Mouse (Mus musculus) ovary, postnatal 10 days (tissue): ENCODE measurements at regions not wholly inside any gene's neighbourhood (a gene's known extent, or its start where the extent isn't known, plus 50 kb on each side); places are given as distances from the start of the nearest gene placed in this dataset.

Experiments
- DNase-seq: peaks from one replicate; pipeline ENCODE4 v3.0.0; 2022; ENCODE audit warnings: low spot score

DNA sequence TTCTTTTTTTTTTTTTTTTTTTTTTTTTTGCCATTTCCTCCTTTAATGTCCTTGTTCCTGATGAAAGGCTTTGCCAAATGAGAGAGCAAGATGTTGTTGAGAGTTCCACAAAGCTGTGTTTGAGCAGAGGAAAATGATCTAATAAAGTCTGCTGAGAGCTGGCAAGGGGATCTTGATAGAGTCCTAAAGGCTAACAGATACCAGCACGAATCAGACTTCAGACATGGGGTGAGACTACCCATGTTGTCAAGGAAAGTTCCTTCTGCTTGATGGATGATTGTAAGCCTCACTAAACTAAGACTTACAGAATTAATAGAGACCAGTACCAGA lies 665.2 kb upstream of the Fam92a start:
- no peak for DNase-seq

DNA sequence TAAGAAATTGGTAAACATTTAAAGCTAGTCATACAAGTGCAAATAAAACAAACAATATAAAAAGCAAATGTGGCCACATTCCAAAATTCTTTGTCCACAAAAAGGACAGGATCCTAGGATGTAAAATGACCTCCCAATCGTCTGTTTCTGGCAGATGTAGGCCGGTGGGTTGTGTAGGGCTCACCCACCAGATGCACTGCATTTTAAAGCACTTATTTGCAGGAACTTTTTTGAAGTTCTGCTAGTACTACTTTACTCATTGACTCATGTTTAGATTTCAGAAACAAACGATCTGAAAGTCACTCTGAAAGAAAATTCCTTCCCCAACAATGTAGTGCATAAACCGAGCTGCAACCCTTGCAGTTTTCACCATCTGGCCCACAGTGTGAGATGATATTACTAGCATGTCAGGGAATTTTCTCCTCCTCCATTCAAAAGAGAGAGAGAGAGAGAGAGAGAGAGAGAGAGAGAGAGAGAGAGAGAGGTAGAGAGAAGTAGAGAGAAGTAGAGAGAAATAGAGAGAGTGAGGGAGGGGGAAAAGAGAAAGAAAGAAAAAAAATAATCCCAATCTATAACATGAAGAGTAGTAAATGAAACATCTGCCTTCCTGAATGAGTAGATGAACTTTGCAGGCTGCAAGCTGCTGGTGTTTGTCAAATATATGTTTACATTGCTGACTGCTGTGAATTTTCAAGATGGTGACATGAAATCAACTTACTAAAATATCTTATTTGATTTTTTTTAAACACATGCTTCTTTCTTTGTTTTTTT lies 664.7 kb upstream of the Fam92a start:
- DNase-seq = no peak

DNA sequence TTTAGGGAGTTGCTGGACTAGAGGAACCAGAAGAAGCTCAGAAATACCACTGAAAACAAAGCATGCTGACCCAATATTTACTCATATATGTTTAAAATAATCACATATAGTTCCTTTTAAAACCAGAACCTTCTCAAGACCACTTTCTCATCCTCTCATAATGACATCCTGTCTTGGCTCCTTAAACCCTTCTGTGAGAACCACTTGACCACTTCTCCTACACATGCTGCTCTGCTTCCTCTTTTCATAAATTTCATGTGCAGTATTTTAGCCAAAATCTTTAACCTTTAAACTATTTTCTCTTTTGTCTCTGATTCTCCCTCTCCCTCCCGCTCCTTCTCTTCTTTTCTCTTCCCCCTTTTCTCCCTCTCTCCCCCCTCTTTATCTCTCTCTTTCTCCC lies 654.6 kb upstream of the Fam92a start:
- no peak for DNase-seq

DNA sequence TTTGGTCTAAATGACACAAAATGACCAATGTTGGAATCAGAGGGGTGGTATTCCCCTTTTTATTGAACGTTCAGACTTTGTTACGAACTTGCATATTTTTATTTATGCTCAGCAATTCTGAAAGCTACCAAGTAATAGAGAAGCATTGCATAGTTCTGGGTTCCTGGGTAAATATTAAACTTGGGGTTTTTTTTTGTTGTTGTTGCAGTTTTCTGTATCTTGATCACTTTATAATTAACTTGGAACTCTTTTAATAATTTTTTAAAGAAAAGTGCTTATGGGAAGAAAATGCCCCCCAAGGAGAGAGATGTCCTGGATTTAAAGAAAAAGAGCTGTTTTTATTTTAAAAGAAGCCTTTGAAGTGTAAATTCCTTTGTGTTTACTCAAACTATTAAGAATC lies 642.4 kb upstream of the Fam92a start:
- no peak for DNase-seq

DNA sequence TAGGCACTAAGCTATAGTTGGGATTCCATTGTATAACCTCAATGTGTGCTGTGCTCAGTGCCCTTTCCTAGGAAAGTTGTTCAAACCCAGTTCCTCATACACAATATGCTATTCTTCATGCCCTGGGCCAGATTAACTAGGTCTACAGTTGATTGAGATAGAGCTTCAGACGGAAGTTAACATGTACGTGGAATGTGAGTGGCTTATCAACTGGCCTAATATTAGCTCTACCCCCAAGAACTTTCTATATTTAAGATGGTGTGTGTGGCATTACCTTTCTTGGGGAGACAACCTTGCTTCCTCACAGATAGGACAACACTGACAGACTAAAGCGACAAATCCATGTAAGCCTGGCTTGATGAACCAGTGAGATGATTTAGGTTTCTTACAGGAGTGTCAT lies 629.4 kb upstream of the Fam92a start:
- no peak for DNase-seq

DNA sequence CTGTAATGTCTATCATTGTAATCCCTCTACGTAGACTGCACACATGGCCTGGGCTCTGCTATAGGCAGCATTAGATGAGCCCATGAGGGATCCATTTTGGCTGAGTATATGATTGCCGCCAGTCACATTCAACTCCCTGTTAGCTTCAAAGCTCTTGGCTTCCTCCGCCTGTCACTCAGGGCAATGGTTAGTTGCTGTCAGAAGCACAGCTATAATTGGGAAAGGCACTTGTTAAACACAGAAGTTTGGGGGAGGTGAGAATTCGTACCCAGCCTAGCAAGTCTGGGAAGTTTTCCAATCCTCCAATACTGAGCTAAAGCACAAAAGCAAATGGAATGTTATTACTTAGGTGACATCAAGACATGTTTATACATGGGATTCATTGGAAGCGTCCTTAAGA lies 627.7 kb upstream of the Fam92a start:
- DNase-seq = no peak

DNA sequence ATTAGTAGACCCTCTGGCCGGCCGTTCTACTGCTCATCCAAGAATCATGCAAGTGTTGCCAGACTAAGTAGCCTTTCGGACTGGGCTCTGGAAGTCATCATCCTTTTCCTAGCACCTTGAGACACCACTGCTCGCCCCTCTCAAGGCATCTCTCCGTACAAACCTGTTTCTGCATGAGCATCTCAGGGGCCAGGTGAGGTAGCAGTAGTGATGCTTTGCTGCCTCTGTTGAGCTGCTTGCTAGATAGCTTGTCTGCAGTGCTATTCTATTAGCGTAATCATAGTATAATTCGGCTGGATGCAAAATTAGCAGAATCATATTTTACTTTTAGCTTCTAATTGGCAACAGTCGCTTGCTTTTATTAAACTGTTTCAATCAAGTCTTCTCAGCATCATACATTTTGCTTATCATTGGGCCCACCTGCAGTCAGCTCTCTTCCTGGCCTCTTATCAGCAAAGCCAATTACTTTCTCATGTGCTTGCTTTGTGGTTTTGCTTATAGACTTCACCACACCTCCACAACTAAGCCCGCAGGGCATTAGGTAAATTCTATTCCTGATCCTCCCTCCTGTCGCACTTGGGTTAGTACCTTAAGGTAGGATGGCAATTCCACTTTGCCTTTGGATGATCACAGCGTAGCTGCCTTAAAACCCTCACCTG lies 621.1 kb upstream of the Fam92a start:
- no peak for DNase-seq

DNA sequence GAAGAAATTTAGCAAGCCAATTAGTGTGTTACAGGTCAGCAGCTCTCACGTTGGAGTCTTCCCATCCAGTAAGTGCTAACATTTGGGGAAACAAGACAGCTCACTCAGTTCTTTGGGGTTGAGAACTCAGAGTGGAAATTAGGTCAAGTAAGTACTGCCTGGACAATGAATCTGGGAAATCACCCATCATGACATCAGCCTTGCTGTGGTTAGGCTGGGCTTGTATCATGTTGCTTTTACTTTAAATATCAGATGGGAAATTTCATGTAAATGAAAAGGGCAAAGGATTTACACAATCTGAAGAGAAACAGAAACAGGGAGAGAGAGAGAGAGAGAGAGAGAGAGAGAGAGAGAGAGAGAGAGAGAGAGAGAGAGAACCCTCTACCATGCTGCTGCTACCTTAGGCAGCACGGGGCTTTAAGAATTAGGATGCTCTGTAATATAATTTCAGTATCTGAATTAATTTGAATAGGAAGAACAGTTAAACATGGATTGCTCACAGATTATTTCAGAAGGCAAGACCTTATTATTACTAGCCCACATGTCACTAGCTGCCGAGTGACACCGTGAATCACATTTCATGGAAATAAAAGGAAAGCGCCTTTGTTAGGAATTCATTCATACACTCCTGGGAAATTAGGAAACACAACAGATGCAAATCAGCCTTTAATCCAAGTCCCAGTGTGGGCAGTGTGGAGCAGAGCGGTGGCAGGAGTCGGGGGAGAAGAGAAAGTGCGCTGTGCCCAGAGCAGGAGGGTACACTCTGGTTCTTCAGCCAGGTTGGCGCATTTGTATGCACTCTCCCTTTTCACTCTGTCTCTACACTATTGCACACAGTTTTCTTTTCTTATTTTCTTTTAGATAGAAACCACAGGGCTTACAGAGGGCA lies 620.2 kb upstream of the Fam92a start:
- DNase-seq = no peak

DNA sequence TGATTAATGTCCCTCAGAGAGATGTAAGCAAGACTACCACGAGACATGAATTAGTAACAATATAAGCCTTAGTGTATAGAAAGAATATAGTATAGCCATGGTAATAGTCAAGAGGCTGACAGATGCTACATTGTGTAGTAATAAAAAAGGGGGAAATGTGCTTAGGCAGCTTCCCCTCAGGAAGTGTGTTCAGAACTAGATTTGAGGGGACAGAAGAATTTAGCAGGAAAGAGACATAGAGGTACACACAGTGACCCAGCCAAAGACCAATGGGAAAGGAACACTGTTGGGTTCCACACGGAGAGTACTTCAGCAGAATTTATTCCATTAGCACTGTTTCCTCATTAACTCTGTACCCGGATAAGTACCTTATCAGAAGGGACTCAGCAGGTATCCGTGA lies 614.0 kb upstream of the Fam92a start:
- DNase-seq = no peak

DNA sequence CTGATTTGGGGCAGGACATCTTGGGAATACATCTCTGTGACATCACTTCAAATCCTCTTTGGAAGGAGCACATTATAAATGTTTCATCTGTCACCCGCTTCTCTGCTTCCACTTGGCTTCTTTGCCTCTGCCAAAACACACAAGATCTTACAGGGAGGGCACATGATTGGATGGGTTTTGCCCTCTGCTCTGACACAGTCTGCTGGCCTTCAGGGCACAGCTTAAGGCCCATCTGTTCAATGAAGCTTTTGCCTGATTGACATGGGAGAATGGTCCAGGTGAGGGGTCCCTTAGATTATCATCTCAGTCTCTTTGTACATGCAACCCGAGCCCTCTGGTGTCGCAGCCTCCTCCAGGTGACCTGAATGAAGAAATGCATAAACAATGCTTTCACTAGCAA lies 612.7 kb upstream of the Fam92a start:
- no peak for DNase-seq

DNA sequence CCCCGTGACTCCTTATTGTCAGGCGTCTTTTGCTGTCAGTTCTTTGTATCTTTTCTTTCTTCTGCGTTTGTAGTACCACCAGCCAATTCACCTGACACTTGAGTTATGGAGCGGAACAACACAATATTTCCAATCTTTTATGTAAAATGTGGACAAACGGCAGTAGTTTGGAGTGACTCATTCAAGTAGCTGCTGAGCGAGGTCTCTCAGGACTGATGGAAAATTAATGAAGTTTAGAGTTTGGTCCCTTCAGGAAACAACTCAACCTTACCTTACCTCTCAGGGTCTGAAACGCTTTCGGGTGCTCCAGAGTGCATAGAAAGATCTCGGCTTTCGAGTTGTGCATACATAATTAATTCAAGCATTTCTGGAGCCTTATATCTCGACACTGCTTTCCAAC lies 612.3 kb upstream of the Fam92a start:
- DNase-seq = no peak

DNA sequence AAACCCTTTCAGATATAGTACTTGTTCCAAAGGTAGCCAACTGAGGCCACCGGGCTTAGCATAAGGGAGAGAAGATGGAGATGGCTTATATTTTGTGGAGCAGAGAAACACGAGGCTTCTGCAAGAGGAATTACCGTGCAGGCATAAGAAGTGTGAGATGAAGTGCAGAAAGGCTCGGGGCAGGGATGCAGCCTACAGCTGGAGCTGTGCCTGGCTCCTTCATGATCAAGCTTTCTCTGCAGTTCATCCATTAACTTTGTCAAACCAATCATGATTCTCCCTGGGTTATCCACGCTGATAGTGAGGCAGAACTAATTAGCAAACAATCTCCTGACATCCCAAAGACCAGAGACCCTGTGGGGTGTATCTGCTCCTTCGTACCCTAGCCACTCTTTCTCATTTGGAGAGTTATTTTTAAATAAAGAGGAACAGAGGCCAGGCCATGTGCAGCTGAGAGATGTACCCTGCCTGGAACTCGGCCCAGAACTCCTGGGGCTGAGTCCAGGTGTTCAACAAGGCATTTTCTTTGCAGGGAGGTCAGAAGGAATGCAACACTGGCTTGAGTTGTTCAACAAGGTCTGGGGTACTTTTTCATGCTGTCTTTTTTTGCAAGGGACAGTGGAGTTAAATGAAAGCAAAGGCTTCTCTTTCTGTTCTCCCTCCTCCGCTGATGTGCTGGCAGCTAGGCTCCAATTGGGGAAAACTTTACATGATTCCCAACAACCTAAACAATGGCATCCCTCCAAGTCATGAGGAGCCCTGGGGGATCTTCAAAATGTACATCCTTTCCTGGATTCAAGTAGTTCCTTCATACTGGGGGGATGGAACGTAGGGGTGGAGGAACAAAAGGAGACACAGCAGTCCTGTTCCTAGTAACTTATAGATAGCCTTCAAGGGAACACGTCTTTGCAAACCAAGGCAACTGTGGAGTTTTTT lies 610.4 kb upstream of the Fam92a start:
- no peak for DNase-seq

DNA sequence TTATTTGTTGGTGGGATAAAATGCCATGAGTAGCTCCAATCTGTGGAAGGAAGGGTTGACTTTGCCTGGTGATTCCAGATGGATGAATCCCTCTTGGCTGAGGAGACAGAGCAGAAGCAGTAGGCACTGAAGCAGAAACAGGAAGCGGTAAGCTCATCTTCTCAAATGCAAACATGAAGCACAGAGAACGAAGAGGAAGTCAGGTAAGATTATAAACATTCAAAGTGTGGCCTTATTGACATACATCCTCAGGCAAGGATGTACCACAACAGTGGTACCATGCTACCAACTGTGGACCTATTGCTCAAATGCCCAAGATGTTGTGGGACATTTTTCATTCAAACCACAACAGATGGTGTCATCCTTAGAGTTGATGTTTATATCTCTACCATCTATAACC lies 608.4 kb upstream of the Fam92a start:
- DNase-seq = no peak

DNA sequence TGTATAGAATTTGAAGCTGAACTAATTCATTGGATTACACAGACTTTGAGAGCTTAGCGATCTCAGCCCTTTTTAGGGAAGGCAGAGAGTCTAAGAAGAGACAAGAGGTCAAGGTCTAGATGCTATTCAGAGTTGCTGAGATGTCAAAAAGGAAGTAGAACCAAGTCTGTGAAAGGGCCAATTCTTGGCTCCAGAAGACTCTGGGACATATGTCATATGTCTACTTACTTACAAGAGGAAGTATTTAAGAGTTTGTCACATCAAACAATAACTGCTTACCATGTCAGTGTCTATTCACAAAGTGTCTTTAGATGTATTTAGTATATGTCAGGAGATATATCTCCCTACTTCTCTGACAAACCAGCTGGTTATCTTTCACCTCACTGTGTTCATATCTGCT lies 607.4 kb upstream of the Fam92a start:
- DNase-seq = no peak

DNA sequence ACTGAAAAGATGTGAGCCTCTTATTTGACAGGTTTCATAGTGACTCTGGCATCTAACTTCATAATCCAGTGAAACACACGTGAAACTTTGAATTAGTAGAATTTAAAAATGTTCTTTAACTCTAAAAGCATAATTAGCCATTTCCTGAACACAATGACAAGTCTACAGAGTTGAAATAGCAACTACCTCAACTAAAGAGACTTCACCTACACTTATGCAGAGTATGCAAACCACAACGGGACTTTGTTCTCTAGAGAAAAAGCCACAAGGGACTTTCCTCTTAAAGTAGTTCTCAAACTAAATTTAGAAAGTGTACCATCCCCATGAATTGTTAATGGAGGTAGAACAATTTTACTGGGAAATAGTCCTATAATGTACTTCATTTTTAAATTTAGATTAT lies 606.3 kb upstream of the Fam92a start:
- no peak for DNase-seq

DNA sequence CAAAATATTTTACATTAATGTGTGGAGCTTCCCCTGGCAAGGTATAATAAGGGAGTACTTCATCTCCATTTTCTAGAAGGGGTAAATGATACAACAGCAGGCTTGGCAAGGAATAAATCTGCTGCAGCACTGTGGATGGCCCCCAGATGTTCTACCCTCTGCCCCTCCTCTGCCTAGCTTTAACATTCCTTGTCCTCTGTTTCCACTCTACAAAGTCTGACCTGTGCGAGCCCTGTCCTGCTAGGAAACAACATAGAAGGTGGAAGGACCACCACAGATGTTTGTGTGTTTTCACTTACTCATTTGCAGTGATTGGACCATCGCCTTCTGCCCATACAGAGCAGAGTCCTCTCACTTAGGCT lies 604.4 kb upstream of the Fam92a start:
- no peak for DNase-seq

DNA sequence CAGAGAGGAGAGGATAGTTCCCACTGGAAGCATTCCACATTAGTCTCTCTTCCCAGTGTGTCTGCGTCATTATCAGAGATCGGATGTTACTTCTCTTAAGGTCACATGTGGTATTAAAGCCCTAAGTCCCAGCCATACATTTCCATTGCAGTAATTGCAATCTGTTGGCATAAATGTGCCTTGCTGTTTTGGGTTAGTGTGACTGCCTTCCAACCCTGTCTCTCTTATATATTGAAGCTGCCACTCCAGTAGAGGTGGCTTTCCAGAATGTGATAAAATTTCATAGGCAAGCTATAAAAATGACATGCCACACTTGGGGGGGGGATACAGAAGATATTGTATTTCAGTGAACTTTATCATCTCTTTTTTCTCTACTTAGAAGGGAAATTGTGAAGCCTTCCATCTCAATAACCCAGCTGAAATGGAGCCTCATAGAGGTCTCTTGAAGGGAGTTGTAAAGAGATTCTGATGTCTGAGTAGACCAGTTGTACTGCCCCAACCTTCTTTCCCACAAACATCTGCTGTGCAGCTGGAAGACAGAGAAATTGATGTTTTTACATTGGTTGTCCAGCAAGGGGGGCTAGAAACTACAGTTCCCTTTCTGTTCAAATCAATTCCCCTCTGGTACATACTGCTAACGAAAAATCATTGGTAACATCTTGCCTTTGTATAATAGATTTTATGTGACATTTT lies 603.9 kb upstream of the Fam92a start:
- no peak for DNase-seq

DNA sequence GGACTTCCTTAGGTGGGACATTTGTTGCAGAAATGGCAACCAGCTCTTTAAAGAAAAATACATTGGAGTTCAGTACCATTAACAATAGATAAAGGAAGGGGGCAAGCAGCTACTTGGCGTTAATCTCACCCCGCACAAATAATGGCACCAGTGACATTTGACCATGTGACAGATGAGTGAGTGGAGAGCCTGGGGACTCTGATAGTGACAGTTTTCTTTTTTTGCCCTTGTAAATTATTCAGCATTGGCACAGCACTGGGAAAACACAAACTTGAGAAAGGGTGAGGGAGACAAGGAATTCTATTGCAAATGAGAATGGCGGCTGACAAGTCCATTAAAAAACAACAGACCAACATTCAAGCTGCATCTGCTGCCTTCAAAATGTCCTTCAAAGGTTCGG lies 603.3 kb upstream of the Fam92a start:
- no peak for DNase-seq

DNA sequence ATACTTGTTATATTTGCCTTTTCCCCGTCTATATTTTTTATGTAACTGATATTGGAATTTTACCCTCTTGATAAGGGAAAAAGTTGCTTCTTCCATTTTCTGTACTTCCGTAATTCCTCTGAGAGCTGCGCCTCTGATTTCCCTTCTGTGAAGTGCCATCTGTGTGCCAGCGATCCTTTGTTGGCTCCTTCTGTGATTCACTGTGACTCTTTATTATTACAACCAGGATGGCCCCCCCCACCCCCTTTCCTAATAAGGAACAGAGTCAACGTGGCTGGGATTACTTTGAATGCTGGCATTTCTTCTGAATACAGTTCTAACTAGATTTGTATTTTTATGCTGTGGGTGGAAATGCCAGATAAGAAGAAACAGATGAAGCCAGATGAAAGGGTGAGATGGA lies 602.9 kb upstream of the Fam92a start:
- DNase-seq = no peak

DNA sequence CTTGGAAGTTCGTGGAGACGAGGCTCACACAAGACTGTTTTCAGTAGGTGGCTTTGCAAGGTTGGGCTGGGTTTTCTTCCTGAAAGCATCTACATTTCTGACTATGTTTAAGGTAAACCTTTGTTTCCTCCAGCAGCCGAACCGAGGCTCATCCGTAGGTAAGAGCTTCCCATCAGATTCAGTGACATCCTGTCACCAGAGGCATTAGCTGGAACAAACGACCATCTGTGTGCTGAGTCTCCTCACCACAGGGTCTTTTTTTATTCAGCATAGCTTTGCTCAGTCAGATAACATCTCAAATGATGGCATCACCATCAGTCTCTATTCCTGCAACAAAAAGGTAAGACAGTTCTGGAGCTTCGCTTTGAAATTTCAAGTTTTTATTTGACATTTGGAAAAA lies 601.4 kb upstream of the Fam92a start:
- no peak for DNase-seq

DNA sequence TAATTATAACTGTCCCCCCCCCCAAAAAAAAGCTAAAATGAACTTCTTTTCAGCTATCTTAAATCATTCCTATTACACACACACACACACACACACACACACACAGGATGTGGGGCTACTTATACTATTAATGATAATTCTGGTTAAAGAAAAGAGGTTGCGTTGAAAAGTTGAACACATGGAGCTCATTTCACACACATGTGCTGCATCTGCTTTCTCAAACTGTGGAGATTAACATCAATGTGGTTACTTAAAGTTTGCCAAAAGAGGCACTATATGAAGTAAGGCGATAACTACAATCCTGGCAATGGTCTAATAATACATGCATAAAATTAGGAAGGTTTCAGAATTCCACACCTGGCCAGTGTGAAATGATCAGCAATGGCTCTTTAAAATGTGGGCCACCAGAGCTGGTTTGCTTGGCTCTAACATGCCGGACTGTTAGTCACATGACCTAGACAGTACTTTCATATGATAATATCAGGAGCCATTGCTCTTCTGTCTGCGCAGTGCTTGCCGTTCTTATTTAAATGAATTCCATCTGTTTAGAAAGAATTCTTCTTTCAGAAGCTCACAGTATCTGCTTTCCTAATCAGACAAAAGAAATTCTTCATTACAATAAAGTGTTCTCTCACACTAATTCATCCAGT lies 598.4 kb upstream of the Fam92a start:
- DNase-seq = no peak
